Mouse (Mus musculus): Measurements from ENCODE around the gene Rbx1. TPM values are rescaled to one million over a fixed set of nuclear protein-coding genes. Genes with fewer than 3 reads are reported as not detected.
A peak's percentile ranks its signal among the peaks of the same experiment; 100 is the strongest.
"Not testable (repeated sequence)": the region's sequence is repeated elsewhere in the genome, so short reads cannot be mapped to it uniquely, and the experiment has no call there.

Gene Rbx1
- total RNA-seq, 2 experiments from 2014 or later: 126 to 153 TPM

GRCm38 (mm10) chr15:81465016-81465660, 958 bp upstream of the Rbx1 start:
- no peak for TF ChIP-seq CTCF (IDR thresholded peaks at IDR 0.05)
- no peak for DNase-seq (ENCODE audit: extremely low spot score in 1 of 2, low spot score in 2 of 2)
- intact Hi-C loops (cut with DNase I): loop anchor here (2.0 to 5.0 kb wide), 2 partner anchors 64 to 142 kb away; partner anchors contain the start of genes St13 and Xpnpep3
- H3K27ac ChIP-seq: peak overlapping the region; percentile 94
- H3K4me3 ChIP-seq: peak overlapping the region; percentile 78

- DNase-seq (ENCODE audit: extremely low spot score in 1 of 2, low spot score in 2 of 2): no peak
- peak overlapping the region; percentile 94 for H3K27ac ChIP-seq
- H3K4me3 ChIP-seq: peak overlapping the region; percentile 78
- TF ChIP-seq CTCF (IDR thresholded peaks at IDR 0.05): no peak
- intact Hi-C loops (cut with DNase I): loop anchor here (1.0 to 5.0 kb wide), 2 partner anchors 119 to 141 kb away; partner anchors contain the start of gene Ep300
These were observed 630 bp downstream of the Rbx1 start for GRCm38 (mm10) chr15:81466738-81467113.

GRCm38 (mm10) chr15:81470735-81471134, 4.6 kb downstream of the Rbx1 start:
- no peak for TF ChIP-seq CTCF (IDR thresholded peaks at IDR 0.05)
- no peak for DNase-seq (ENCODE audit: extremely low spot score in 1 of 2, low spot score in 2 of 2)
- intact Hi-C loops (cut with DNase I): no loop called here
- Histone ChIP-seq H3K27ac (no peak overlapping the region), H3K4me3 (no peak overlapping the region)

- no peak for TF ChIP-seq CTCF (IDR thresholded peaks at IDR 0.05)
- no peak for DNase-seq (ENCODE audit: extremely low spot score in 1 of 2, low spot score in 2 of 2)
- Histone ChIP-seq H3K27ac (no peak overlapping the region), H3K4me3 (no peak overlapping the region)
- intact Hi-C loops (cut with DNase I): no loop called here
These were observed 6.2 kb downstream of the Rbx1 start for GRCm38 (mm10) chr15:81472256-81472655.

- Histone ChIP-seq H3K4me3 (no peak overlapping the region), H3K27ac (no peak overlapping the region)
- DNase-seq (ENCODE audit: extremely low spot score in 1 of 2, low spot score in 2 of 2): no peak
- intact Hi-C loops (cut with DNase I): no loop called here
- TF ChIP-seq CTCF (IDR thresholded peaks at IDR 0.05): peak; percentile 69
These were observed 9.6 kb downstream of the Rbx1 start for GRCm38 (mm10) chr15:81475654-81476053.

GRCm38 (mm10) chr15:81476597-81476996, 10.5 kb downstream of the Rbx1 start:
- no peak for TF ChIP-seq CTCF (IDR thresholded peaks at IDR 0.05)
- Histone ChIP-seq H3K4me3 (no peak overlapping the region), H3K27ac (no peak overlapping the region)
- intact Hi-C loops (cut with DNase I): no loop called here
- DNase-seq (ENCODE audit: extremely low spot score in 1 of 2, low spot score in 2 of 2): no peak

GRCm38 (mm10) chr15:81479446-81480213, 13.5 kb downstream of the Rbx1 start:
- intact Hi-C loops (cut with DNase I): no loop called here
- no peak for DNase-seq (ENCODE audit: extremely low spot score in 1 of 2, low spot score in 2 of 2)
- no peak for TF ChIP-seq CTCF (IDR thresholded peaks at IDR 0.05)

GRCm38 (mm10) chr15:81480284-81480683, 14.2 kb downstream of the Rbx1 start:
- DNase-seq (ENCODE audit: extremely low spot score in 1 of 2, low spot score in 2 of 2); intact Hi-C loops (cut with DNase I); H3K4me3 ChIP-seq; H3K27ac ChIP-seq: not testable (repeated sequence)

More at GRCm38 (mm10) chr15:81479446-81480213, 13.5 kb downstream of the Rbx1 start:
- no peak overlapping the region for H3K27ac ChIP-seq
- H3K4me3 ChIP-seq: no peak overlapping the region

- no peak overlapping the region for H3K27ac ChIP-seq
- no peak for DNase-seq (ENCODE audit: extremely low spot score in 1 of 2, low spot score in 2 of 2)
- TF ChIP-seq CTCF (IDR thresholded peaks at IDR 0.05): no peak
- intact Hi-C loops (cut with DNase I): no loop called here
- peak overlapping the region; percentile 40 for H3K4me3 ChIP-seq
These were observed 14.9 kb downstream of the Rbx1 start for GRCm38 (mm10) chr15:81480977-81481379.

GRCm38 (mm10) chr15:81482966-81483365, 16.9 kb downstream of the Rbx1 start:
- intact Hi-C loops (cut with DNase I): no loop called here
- Histone ChIP-seq H3K4me3 (no peak overlapping the region), H3K27ac (no peak overlapping the region)
- DNase-seq (ENCODE audit: extremely low spot score in 1 of 2, low spot score in 2 of 2): no peak
- TF ChIP-seq CTCF (IDR thresholded peaks at IDR 0.05): no peak

GRCm38 (mm10) chr15:81483691-81484090, 17.6 kb downstream of the Rbx1 start:
- no peak overlapping the region for H3K4me3 ChIP-seq
- intact Hi-C loops (cut with DNase I): no loop called here
- TF ChIP-seq CTCF (IDR thresholded peaks at IDR 0.05): no peak
- no peak for DNase-seq (ENCODE audit: extremely low spot score in 1 of 2, low spot score in 2 of 2)
- H3K27ac ChIP-seq: no peak overlapping the region

- TF ChIP-seq CTCF (IDR thresholded peaks at IDR 0.05): no peak
- intact Hi-C loops (cut with DNase I): no loop called here
- no peak for DNase-seq (ENCODE audit: extremely low spot score in 1 of 2, low spot score in 2 of 2)
- Histone ChIP-seq H3K27ac (no peak overlapping the region), H3K4me3 (no peak overlapping the region)
These were observed 19.4 kb downstream of the Rbx1 start for GRCm38 (mm10) chr15:81485483-81485882.
